Mouse (Mus musculus): ENCODE data around the gene Spn. TPM values are rescaled to one million over a fixed set of nuclear protein-coding genes. Genes with fewer than 3 reads are reported as not detected.
"Not testable (repeated sequence)": the region's sequence is repeated elsewhere in the genome, so short reads cannot be mapped to it uniquely, and the experiment has no call there.

The Spn gene
- polyA plus RNA-seq, 1 experiment from 2014 or later = 0.47 TPM

- H3K4me3 ChIP-seq; H3K9ac ChIP-seq; H3K4me2 ChIP-seq; ATAC-seq (ENCODE audit: borderline replicate concordance, extremely low read depth, low FRiP score, low TSS enrichment); H3K9me3 ChIP-seq; H3K27me3 ChIP-seq; H3K27ac ChIP-seq; H3K4me1 ChIP-seq; H3K36me3 ChIP-seq: not testable (repeated sequence)
- 34% methylated on average over 6 of the region's 6 CpGs for WGBS
Observed at GRCm38 (mm10) chr7:127085751-127086150, 51.9 kb downstream of the Spn start.

- Histone ChIP-seq H3K4me2 (no peak overlapping the region), H3K4me1 (0 out of 2 replicates have a peak, but pooled peaks cover 5% of the 10 kb centered on the region), H3K27ac (no peak overlapping the region), H3K36me3 (no peaks in the 10 kb centered on the region), H3K27me3 (no peaks in the 10 kb centered on the region), H3K9me3 (no peaks in the 10 kb centered on the region), H3K4me3 (no peak overlapping the region), H3K9ac (no peak overlapping the region)
- no peak for ATAC-seq (ENCODE audit: borderline replicate concordance, extremely low read depth, low FRiP score, low TSS enrichment)
- WGBS = 71% methylated on average over 2 of the region's 2 CpGs
Observed at GRCm38 (mm10) chr7:127084794-127085193, 52.8 kb downstream of the Spn start.

DNA sequence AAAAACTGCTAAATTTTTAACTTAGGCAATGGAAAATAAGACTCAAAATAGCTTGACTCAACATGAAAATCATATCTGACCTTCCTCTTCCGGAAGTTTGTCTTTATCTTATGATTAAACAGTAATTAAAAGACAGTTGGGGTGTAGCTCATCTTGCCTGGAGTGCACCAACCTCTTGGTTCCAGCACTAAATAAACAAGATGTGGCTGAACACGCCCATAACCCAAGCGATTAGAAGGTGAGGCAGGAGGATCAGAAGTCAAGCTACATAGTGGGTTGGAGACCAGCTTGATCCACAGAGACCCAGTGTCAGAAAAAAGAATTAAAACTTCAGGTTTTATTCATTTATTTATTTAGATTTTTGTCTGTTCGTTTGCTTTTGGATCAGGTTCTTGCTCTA is 53.9 kb downstream of the Spn start:
- Histone ChIP-seq H3K27ac (no peak overlapping the region), H3K4me3 (no peak overlapping the region), H3K9me3 (no peaks in the 10 kb centered on the region), H3K4me2 (no peak overlapping the region), H3K27me3 (no peaks in the 10 kb centered on the region), H3K9ac (no peak overlapping the region), H3K4me1 (no peaks in the 10 kb centered on the region), H3K36me3 (no peaks in the 10 kb centered on the region)
- 66% methylated on average over 4 of the region's 4 CpGs for WGBS
- no peak for ATAC-seq (ENCODE audit: borderline replicate concordance, extremely low read depth, low FRiP score, low TSS enrichment)

DNA sequence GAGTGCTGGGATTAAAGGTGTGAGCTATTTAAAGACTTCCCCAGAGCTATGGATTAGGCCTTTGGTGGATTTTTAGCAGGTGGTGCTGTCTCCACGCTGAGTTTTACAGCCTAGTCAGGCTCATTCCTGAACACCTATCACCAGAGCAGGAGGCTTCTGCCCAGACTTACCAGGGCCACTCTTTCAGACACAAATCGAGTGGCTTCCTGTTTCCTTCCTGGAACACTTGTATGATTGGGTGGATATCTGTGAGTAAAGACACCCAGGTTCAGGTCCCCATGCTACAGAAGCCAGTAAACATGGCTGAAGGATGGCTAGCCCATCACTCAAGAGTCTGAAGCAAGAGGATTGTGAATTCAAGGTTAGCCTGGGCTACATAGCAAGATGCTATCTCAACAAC is 54.6 kb downstream of the Spn start:
- Histone ChIP-seq H3K4me2 (no peak overlapping the region), H3K27ac (no peak overlapping the region), H3K4me3 (no peak overlapping the region), H3K9ac (no peak overlapping the region), H3K9me3 (no peaks in the 10 kb centered on the region), H3K27me3 (no peaks in the 10 kb centered on the region), H3K4me1 (no peaks in the 10 kb centered on the region), H3K36me3 (no peaks in the 10 kb centered on the region)
- no peak for ATAC-seq (ENCODE audit: borderline replicate concordance, extremely low read depth, low FRiP score, low TSS enrichment)
- 41% methylated on average over 2 of the region's 2 CpGs for WGBS

- Histone ChIP-seq H3K4me2 (no peak overlapping the region), H3K4me1 (no peaks in the 10 kb centered on the region), H3K36me3 (no peaks in the 10 kb centered on the region), H3K27ac (no peak overlapping the region), H3K27me3 (no peaks in the 10 kb centered on the region), H3K4me3 (no peak overlapping the region), H3K9ac (no peak overlapping the region), H3K9me3 (no peaks in the 10 kb centered on the region)
- ATAC-seq (ENCODE audit: borderline replicate concordance, extremely low read depth, low FRiP score, low TSS enrichment) = no peak
- 68% methylated on average over 8 of the region's 8 CpGs for WGBS
Observed at GRCm38 (mm10) chr7:127082271-127082670, 55.4 kb downstream of the Spn start.

Other genes with a start within 250 kb of the Spn start
- gene Tmem219, start 214.9 kb downstream of the Spn start, polyA plus RNA-seq (2015; fragmentation: Nextera tagmentation; extraction: Ambion mirVana) = 31.6 and 32.9 TPM in 2 replicates
- gene Kctd13, start 208.9 kb downstream of the Spn start, polyA plus RNA-seq (2015; fragmentation: Nextera tagmentation; extraction: Ambion mirVana) = 13.6 and 15.0 TPM in 2 replicates
- 0.09 TPM in 1 of 2 replicates, not detected in the other for gene Asphd1, start 188.2 kb downstream of the Spn start, polyA plus RNA-seq (2015; fragmentation: Nextera tagmentation; extraction: Ambion mirVana)
- gene Sez6l2, start 187.3 kb downstream of the Spn start, polyA plus RNA-seq (2015; fragmentation: Nextera tagmentation; extraction: Ambion mirVana) = 0.16 and 0.89 TPM in 2 replicates
- gene Cdipt, start 161.9 kb downstream of the Spn start, polyA plus RNA-seq (2015; fragmentation: Nextera tagmentation; extraction: Ambion mirVana) = 110 and 117 TPM in 2 replicates
- gene Cdiptos, start 161.7 kb downstream of the Spn start, polyA plus RNA-seq (2015; fragmentation: Nextera tagmentation; extraction: Ambion mirVana) = 1.3 and 2.1 TPM in 2 replicates
- 13.0 and 13.9 TPM in 2 replicates for gene Mvp, start 123.2 kb downstream of the Spn start, polyA plus RNA-seq (2015; fragmentation: Nextera tagmentation; extraction: Ambion mirVana)
- gene Pagr1b, start 121.3 kb downstream of the Spn start, polyA plus RNA-seq (2015; fragmentation: Nextera tagmentation; extraction: Ambion mirVana) = not detected in 2 replicates
- 63.5 and 86.1 TPM in 2 replicates for gene Pagr1a, start 120.5 kb downstream of the Spn start, polyA plus RNA-seq (2015; fragmentation: Nextera tagmentation; extraction: Ambion mirVana)
- gene Gm42742, start 116.7 kb downstream of the Spn start, polyA plus RNA-seq (2015; fragmentation: Nextera tagmentation; extraction: Ambion mirVana) = 23.7 and 46.1 TPM in 2 replicates
- gene Prrt2, start 116.6 kb downstream of the Spn start, polyA plus RNA-seq (2015; fragmentation: Nextera tagmentation; extraction: Ambion mirVana) = 3.0 and 3.9 TPM in 2 replicates
- 73.0 and 73.3 TPM in 2 replicates for gene Maz, start 110.8 kb downstream of the Spn start, polyA plus RNA-seq (2015; fragmentation: Nextera tagmentation; extraction: Ambion mirVana)
- gene Kif22, start 95.4 kb downstream of the Spn start, polyA plus RNA-seq (2015; fragmentation: Nextera tagmentation; extraction: Ambion mirVana) = 158 and 165 TPM in 2 replicates
- gene Zg16, start 50.5 kb downstream of the Spn start, polyA plus RNA-seq (2015; fragmentation: Nextera tagmentation; extraction: Ambion mirVana) = not detected in 2 replicates
- gene AI467606, start 46.5 kb downstream of the Spn start, polyA plus RNA-seq (2015; fragmentation: Nextera tagmentation; extraction: Ambion mirVana) = 7.7 and 10.1 TPM in 2 replicates
- gene Qprt, start 15.6 kb downstream of the Spn start, polyA plus RNA-seq (2015; fragmentation: Nextera tagmentation; extraction: Ambion mirVana) = 0.64 and 1.0 TPM in 2 replicates
- gene Cd2bp2, start 58.2 kb upstream of the Spn start, polyA plus RNA-seq (2015; fragmentation: Nextera tagmentation; extraction: Ambion mirVana) = 61.7 and 63.6 TPM in 2 replicates
- 27.0 and 29.8 TPM in 2 replicates for gene Tbc1d10b, start 70.6 kb upstream of the Spn start, polyA plus RNA-seq (2015; fragmentation: Nextera tagmentation; extraction: Ambion mirVana)
- gene Mylpf, start 71.1 kb upstream of the Spn start, polyA plus RNA-seq (2015; fragmentation: Nextera tagmentation; extraction: Ambion mirVana) = 14.0 and 21.2 TPM in 2 replicates
- gene Zfp553, start 95.2 kb upstream of the Spn start, polyA plus RNA-seq (2015; fragmentation: Nextera tagmentation; extraction: Ambion mirVana) = 36.8 and 37.4 TPM in 2 replicates
- 21.7 and 28.9 TPM in 2 replicates for gene Sept1, start 95.3 kb upstream of the Spn start, polyA plus RNA-seq (2015; fragmentation: Nextera tagmentation; extraction: Ambion mirVana)
- gene Zfp771, start 106.5 kb upstream of the Spn start, polyA plus RNA-seq (2015; fragmentation: Nextera tagmentation; extraction: Ambion mirVana) = 61.9 and 63.0 TPM in 2 replicates
- gene Dctpp1, start 122.9 kb upstream of the Spn start, polyA plus RNA-seq (2015; fragmentation: Nextera tagmentation; extraction: Ambion mirVana) = 161 and 190 TPM in 2 replicates
- 66.9 and 69.3 TPM in 2 replicates for gene Sephs2, start 136.2 kb upstream of the Spn start, polyA plus RNA-seq (2015; fragmentation: Nextera tagmentation; extraction: Ambion mirVana)
- gene Itgal, start 158.4 kb upstream of the Spn start, polyA plus RNA-seq (2015; fragmentation: Nextera tagmentation; extraction: Ambion mirVana) = 1.4 and 2.3 TPM in 2 replicates
- gene Zfp768, start 207.8 kb upstream of the Spn start, polyA plus RNA-seq (2015; fragmentation: Nextera tagmentation; extraction: Ambion mirVana) = 16.8 and 18.1 TPM in 2 replicates
- gene Zfp747, start 238.2 kb upstream of the Spn start, polyA plus RNA-seq (2015; fragmentation: Nextera tagmentation; extraction: Ambion mirVana) = 9.5 TPM in 2 replicates
- gene 9130019O22Rik, start 249.3 kb upstream of the Spn start, polyA plus RNA-seq (2015; fragmentation: Nextera tagmentation; extraction: Ambion mirVana) = 7.3 and 7.9 TPM in 2 replicates

Data from lung, embryonic 15.5 days (tissue).